Mouse (Mus musculus) lung, embryonic 14.5 days (tissue): ENCODE data around the gene Pkn2. TPM values are rescaled to one million over a fixed set of nuclear protein-coding genes. Genes with fewer than 3 reads are reported as not detected.
A peak's percentile ranks its signal among the peaks of the same experiment; 100 is the strongest.

Experiments used
- ATAC-seq: fragments of 200-750 bp; cut with Nextera tagmentation; 2 replicates; pipeline ENCODE4 v1.8.0; 2017; ENCODE audit warnings: mild to moderate bottlenecking, moderate TSS enrichment, moderate library complexity; ENCODE audit not compliant: insufficient read depth
- DNase-seq: peaks from one replicate; pipeline ENCODE4 v3.0.0-alpha.2; 2015
- H3K27ac ChIP-seq: fragments of 300-500 bp; sonication (generic); 2 replicates; pipeline ENCODE4 v1.5.1; 2014; ENCODE audit warnings: low read depth, mild to moderate bottlenecking, moderate library complexity
- H3K27me3 ChIP-seq: fragments of 300-500 bp; sonication (generic); 2 replicates; pipeline ENCODE4 v1.6.1; 2014; ENCODE audit warnings: low read length, control low read depth; ENCODE audit not compliant: insufficient read depth
- H3K36me3 ChIP-seq: fragments of 300-500 bp; sonication (generic); 2 replicates; pipeline ENCODE4 v1.6.1; 2014; ENCODE audit warnings: control low read depth; ENCODE audit not compliant: insufficient read depth
- H3K4me1 ChIP-seq: fragments of 300-500 bp; sonication (generic); 2 replicates; pipeline ENCODE4 v1.6.1; 2014; ENCODE audit warnings: antibody characterized with exemption, control low read depth; ENCODE audit not compliant: insufficient read depth
- H3K4me2 ChIP-seq: fragments of 300-500 bp; sonication (generic); 2 replicates; pipeline ENCODE4 v1.6.1; 2014; ENCODE audit warnings: mild to moderate bottlenecking
- H3K4me3 ChIP-seq: fragments of 300-500 bp; sonication (generic); 2 replicates; pipeline ENCODE4 v1.5.1; 2014; ENCODE audit warnings: low read depth, low read length
- H3K9ac ChIP-seq: fragments of 300-500 bp; sonication (generic); 2 replicates; pipeline ENCODE4 v1.6.1; 2014
- H3K9me3 ChIP-seq: fragments of 300-500 bp; sonication (generic); 2 replicates; pipeline ENCODE4 v1.6.1; 2016; ENCODE audit warnings: low read depth, low read length, control low read depth
- CTCF ChIP-seq: IDR thresholded peaks from 2 replicates; pipeline ENCODE4 v1.5.1; 2016; ENCODE audit warnings: antibody characterized with exemption, low read depth
- WGBS: fragments of 180-500 bp; shearing (Covaris S2); extraction: QIAGEN DNeasy Blood & Tissue Kit; methylation state at CpG from one replicate; pipeline ENCODE4 v1.1.7; 2014; 5-methylcytosine and 5-hydroxymethylcytosine counted together
- polyA plus RNA-seq: library from polyadenylated mRNA; unstranded; fragments of >200 nt; fragmentation: Nextera tagmentation; extraction: Ambion mirVana; gene quantifications from 2 replicates; pipeline ENCODE4 v1.2.1, GENCODE M21; 2014

The Pkn2 gene
- polyA plus RNA-seq, 1 experiment from 2014 or later = 56.8 TPM

DNA sequence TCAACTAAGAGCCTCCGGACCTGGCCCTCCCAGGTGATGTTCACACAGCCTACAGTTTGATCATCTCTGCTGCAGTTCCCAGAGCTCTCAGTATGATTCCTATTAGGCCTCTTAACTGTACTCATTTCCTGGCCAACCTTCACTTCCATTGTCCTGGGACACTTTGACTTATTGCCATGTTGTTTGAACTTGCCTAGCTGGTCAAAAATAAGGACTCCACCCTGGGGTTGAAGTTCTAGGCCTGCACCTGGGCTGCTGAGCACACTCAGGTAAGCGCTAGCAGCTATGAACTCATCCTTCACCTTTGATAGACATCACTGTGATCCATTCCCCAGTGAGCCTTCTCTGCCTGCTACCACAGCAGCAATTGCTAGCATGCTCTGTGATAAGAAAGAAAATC lies 136.7 kb downstream of the Pkn2 start:
- Histone ChIP-seq H3K9me3 (no peaks in the 10 kb centered on the region), H3K4me3 (no peak overlapping the region), H3K36me3 (no peaks in the 10 kb centered on the region), H3K4me2 (no peak overlapping the region), H3K27ac (no peak overlapping the region), H3K27me3 (no peaks in the 10 kb centered on the region), H3K4me1 (no peaks in the 10 kb centered on the region), H3K9ac (no peak overlapping the region)
- 88% methylated on average over 2 of the region's 2 CpGs for WGBS
- no peak for ATAC-seq
- TF ChIP-seq CTCF = no peak
- DNase-seq = no peak

DNA sequence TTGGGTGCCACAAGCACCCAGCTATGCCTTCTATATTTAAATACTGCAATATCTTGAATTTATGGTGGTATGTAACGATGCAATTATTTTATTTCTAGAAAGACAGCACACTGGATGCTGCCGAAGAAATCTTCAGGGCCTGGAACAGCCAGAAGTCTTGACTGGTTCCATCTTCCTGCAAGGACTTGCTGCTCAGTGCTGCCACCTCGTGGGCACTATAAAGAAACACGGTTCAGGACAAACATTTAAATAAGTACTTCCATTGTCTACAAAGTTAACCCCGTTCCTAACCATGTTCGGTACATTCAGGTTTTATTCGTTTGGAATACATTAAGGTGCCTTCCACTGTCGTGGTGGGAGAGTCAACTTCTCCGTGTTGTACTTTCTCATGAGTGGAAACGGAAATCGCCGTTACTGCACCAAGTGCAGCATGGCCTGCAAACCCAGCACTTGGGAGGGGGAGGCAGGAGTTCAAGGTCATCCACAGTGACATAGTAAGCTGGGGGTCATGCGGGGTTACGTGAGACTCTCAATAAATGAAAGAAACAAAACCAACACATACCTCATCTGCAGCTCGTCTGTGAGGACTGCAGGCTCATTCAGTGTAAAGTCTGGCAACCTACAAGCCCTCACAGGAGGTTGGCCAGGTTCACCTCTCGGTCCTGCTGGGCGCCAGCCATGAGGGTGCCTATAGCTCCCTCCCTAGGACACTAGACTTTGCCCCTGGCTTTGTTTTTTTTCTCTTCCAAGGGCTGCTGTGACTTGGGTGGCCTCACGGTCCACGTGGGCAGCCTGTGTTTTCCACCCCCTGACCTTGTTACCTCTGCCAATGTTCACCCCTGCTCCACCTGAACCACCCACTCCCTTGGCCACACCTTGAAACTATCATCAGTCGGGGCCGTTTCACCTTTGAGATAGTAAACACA lies 137.6 kb downstream of the Pkn2 start:
- no peak overlapping the region for H3K9ac ChIP-seq
- peak; percentile 42; the same call in 1 of the 2 replicates for ATAC-seq
- no peaks in the 10 kb centered on the region for H3K36me3 ChIP-seq
- no peaks in the 10 kb centered on the region for H3K27me3 ChIP-seq
- H3K4me3 ChIP-seq = no peak overlapping the region
- no peaks in the 10 kb centered on the region for H3K4me1 ChIP-seq
- DNase-seq = peak; percentile 87
- 59% methylated on average over 21 of the region's 21 CpGs for WGBS
- peak; percentile 84 for TF ChIP-seq CTCF
- H3K27ac ChIP-seq = no peak overlapping the region
- H3K9me3 ChIP-seq = no peaks in the 10 kb centered on the region
- no peak overlapping the region for H3K4me2 ChIP-seq

Other genes starting within 250 kb of the Pkn2 start
- gene Kyat3, start 181.0 kb downstream of the Pkn2 start, polyA plus RNA-seq = 17.6 and 17.8 TPM in 2 replicates
- gene Gtf2b, start 117.0 kb downstream of the Pkn2 start, polyA plus RNA-seq = 81.7 and 85.3 TPM in 2 replicates